Mouse (Mus musculus) testis, postnatal 14 days (tissue): ENCODE results near the gene Mef2a.
"Not testable (repeated sequence)": the region's sequence is repeated elsewhere in the genome, so short reads cannot be mapped to it uniquely, and the experiment has no call there.

Experiments used
- DNase-seq: peaks from one replicate; pipeline ENCODE4 v3.0.0; 2021; ENCODE audit warnings: low spot score

Gene Mef2a

GRCm38 (mm10) chr7:67369645-67370044 is 3.0 kb downstream of the Mef2a start:
- no peak for DNase-seq

GRCm38 (mm10) chr7:67368394-67368793 is 4.3 kb downstream of the Mef2a start:
- DNase-seq, result no peak

DNA sequence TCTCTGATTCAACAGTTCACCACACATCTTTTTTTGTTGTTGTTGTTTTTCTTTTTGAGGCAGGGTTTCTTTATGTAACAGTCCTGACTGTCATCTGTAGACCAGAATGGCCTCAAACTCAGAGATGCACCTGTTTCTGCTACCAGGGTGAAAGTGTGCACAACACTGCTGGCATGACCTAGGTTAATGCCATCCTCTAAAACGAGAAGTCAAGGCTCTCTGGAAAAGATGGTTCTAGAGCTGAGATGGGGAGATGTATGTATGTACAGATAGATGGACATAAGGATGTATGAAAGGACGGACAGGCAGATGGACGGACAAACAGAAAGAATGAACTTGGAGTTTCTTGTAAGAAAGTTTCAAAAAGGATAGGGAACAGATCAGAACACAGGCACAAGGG is 12.1 kb downstream of the Mef2a start:
- no peak for DNase-seq

- DNase-seq, result no peak
Measured at GRCm38 (mm10) chr7:67359863-67360262, 12.8 kb downstream of the Mef2a start.

DNA sequence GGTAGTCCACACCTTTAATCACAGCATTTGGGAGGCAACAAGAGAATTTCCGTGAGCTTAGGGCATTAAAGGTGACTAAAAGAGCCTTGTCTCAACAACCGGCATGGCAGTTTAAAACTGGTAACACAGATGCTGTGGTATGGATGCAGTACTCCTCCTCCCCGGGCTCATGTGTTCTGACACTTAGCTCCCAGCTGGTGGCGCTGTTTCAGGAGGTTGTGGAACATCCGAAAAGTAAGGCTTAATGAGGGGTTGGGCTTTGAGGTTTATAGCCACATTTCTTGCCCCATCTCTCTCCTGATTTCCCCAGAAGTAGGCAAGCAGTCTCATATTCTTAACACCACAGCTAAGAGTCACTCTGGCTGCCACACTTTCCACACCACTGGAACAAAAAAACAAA is 16.8 kb downstream of the Mef2a start:
- DNase-seq, result no peak

DNA sequence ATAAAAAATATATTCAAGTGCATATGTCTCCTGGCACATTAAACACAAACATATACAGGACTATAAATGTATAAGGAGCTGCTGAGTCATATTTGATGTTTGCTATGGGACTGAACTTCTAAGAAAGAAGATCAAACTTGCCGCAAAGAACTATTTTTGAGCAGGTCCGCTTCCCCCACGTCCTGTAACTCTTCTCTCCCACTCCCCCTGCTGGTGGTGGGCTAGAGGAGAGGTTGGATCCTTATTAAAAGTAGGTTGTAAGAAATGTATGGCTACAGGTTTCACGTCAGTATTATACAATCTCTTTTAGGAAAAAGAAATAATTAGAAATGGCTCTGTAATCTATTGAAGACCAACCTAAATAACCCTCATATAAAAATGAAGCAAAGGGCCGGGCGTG is 19.0 kb downstream of the Mef2a start:
- DNase-seq, result no peak

- no peak for DNase-seq
Measured at GRCm38 (mm10) chr7:67352989-67353388, 19.7 kb downstream of the Mef2a start.

DNA sequence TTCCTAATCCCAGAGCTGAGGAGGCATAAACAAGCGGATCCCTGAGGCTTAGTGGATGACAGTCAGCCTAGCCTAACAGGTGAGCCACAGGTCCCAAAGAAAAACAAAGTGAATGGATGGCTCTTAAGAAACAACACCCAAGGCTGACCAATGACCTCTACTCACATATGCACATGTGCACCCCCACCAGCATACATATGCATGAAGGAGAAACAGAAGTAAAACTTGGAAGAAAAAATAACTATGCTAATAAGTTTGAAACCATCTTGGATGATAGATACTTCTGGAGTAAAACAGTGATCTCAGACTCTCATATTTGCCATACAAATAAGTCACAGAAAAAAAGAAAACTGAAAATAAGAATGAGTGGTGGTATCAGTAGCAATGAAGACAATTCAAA is 28.2 kb downstream of the Mef2a start:
- DNase-seq, result no peak

GRCm38 (mm10) chr7:67342067-67342625 is 30.5 kb downstream of the Mef2a start:
- DNase-seq, result no peak

DNA sequence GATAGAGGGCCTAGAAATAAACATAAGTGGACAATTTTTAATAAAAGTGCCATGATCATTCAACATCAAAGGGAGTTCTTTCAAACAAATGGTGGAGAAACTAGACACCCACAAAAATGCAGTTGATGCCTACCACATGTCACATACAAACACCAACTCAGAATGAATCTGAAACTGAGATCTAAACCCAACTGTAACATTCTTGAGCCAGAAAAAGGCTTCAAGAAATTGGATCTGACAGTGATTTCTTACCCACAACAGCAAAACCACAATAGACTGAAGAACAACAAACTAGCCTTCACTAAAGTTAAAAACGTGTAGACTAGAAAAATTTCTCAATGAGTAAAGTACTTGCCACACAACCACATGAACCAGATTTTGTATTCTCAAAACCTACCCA is 52.3 kb downstream of the Mef2a start:
- DNase-seq, result no peak

DNA sequence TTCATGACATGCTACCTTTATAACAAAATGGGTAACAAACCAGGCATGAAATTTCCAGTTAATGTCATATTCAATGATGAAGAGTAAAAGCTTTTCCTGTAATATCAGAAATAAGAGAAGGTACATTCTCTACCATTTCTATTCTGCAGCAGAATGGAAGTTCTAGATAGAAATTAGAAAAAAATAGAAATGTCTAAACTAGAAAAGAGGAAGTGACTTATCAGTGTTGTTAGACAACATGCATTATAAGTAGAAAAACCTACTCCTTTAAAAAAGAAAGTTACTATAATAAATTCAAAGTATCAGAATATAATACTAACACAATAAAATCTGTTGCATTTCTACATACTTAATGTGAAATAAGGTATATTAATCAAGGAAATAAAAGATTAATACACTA is 54.0 kb downstream of the Mef2a start:
- no peak for DNase-seq

DNA sequence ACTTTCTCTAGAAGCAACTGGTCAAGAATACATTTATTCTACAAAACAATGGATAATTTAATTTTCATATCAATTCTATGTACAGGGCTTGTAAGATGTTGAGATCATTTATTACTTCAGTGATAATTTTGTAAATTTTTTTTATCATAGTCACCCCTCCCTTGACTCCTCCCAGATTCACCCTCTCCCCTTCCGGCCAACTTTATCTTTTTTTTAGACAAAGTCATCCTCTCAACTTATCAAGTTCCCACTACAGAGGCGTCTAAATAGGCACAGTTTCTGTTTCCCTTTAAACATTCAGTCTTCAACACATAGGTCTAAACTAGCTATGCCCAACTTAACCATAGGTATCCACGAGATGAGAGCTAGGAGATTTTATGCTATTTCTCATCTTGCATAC is 59.5 kb downstream of the Mef2a start:
- DNase-seq, result no peak

GRCm38 (mm10) chr7:67310151-67310550 is 62.5 kb downstream of the Mef2a start:
- no peak for DNase-seq

DNA sequence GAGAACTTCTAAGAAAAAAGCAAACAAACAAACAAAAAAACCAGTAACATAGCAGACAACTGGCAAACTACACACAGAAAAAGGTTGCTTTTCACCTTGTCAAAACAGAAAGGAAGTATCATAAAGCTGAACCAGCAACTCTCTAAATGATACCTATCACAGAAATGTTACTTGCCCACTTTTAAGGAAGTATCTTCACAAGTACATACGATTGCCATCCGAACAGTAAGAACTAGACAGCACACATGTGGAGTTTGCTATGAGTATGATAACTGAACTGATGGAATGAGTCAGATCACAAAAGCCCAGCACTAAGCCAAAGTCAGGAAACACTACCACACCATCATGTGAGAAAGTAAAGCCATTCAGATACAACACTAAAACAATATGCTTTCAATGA is 64.6 kb downstream of the Mef2a start:
- DNase-seq, result no peak

- no peak for DNase-seq
Measured at GRCm38 (mm10) chr7:67307078-67307477, 65.6 kb downstream of the Mef2a start.

DNA sequence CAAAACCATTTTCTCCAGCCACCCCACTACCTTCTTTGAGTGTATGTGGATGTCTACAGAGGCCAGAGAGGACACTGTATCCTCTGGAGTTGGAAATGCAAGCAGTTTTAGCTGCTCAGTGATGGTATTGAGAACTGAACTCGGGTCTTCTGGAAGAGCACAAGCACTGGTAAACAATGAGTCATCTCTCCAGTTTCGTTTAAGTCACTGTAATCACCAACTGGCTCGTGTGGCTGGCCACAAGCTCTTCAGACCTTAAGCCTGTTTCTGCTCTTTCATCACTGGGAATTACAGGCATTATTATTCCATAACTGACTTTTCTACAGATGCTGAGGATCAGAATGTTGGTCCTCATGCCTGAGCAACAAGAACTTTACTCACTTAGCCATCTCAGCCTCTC is 67.7 kb downstream of the Mef2a start:
- no peak for DNase-seq

DNA sequence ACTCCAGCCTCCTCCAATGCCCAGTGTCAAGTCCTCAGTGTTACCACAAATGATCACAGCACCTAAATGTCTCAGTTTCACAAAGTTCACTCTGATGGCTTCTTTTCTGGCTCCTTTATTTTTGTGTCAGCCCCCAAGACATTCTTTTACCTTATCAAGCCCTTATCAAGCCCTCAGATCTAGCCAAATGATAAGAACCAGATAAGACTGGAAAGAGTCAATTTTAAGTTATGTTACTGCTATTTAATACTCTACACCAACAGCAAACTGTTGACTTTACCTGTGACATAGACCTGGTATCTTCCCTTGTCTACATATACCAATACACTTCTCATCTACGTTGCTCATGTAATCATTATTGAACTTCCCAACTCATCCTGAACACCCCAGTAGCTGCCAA is 76.2 kb downstream of the Mef2a start:
- DNase-seq, result no peak

GRCm38 (mm10) chr7:67291356-67291755 is 81.3 kb downstream of the Mef2a start:
- no peak for DNase-seq

DNA sequence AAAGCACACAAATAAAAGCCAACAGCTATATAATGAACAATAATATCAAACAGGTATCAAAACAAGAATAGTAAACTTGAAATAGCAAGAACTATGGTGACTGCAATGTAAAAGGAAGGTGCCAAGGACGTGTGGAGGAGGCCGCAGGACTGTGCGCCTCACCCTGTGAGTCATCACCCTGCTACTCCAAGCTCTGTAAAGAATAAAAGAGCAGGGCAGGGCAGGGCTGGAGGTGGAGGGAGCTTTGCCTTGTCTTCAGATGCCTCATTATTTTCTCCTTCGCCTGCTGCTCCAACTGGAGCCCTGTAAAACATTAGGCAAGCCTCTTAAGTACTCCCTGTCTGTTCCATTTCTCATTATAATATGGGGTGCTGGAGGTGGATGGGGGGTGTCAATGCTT is 85.2 kb downstream of the Mef2a start:
- DNase-seq, result no peak

GRCm38 (mm10) chr7:67283581-67283980 is 89.1 kb downstream of the Mef2a start:
- DNase-seq, result no peak

- not testable (repeated sequence) for DNase-seq
Measured at GRCm38 (mm10) chr7:67270447-67270846, 102.2 kb downstream of the Mef2a start.

DNA sequence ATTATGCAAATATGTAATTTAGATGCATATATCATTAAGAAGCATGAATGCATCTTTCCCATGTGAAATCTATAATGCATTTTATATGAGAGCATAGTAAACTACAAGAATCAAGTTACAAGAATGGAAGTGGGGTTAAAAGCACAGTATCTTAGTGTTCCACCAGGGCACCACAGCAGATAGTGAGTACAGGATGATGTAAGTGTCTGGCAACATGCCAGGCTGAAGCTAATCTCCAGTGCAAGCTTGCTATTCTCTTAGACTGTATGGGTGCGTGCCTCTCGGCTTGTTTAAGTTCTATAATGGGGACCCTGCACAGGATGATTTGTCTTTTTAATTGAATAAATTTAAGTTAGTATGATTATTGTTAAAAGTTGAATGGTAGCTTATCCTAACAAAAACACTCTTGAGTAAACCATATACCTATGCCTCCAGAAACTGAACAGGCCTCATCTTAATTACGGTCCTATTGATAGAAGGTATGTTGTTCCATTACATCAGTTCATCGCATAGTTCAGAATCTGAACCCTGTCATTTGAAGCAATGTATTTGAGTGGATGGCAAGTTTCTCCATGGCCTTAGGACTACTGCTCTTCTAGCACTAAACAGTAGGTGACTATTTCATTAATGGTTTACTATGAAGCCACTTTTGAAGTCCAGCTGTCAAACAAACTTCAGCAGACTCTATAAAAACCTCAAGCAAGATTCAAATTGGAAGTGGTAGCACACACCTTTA is 112.7 kb downstream of the Mef2a start:
- DNase-seq, result peak; percentile 67

DNA sequence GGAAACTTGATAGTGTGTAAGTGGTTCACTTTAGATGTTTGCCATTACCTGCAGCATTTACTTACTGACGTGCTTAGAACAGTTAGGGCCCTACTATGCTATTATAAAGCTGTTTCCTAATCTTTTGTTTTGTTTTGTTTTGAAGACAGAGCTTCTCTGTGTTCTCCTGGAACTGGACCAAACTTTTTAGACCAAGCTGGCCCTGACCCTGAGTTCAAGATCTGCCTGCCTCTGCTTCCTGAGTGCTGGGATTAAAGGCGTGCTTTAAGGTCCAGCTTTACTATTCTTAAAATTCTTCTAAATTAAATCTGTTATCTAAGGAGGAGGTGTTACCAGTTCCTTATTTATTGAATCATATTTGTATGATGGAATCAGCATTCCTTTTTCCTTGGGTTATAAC is 126.6 kb downstream of the Mef2a start:
- no peak for DNase-seq

DNA sequence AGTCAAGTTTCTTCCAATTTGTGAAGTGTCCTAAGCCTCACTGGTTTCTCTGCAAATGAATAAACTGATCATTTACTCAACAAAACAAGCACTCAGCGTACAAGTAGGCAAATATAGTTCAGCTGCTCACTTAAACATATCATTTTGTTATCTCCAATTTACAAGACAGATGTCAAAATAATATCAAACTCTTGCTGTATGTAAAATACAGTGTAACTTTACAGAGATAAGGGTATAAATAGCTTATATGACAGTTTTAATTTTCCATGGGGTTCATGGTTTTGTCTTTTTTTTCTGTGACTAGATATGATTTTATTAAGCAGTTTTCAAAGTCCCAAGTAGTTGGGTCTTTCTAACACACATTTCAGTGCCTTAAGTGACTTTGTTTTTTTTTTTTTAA is 127.4 kb downstream of the Mef2a start:
- DNase-seq, result no peak
